Mouse (Mus musculus): ENCODE measurements around the gene Gm7145.
"Not testable (repeated sequence)": the region's sequence is repeated elsewhere in the genome, so short reads cannot be mapped to it uniquely, and the experiment has no call there.

Gm7145 gene

GRCm38 (mm10) chr1:117965639-117966038 is at the start of gene Gm7145:
Gene Gm7145 (plus strand): TSS chr1:117965939.
- no peak for DNase-seq (ENCODE audit: low read depth, low spot score)

- DNase-seq (ENCODE audit: low read depth, low spot score) = not testable (repeated sequence)
Measured at GRCm38 (mm10) chr1:117927715-117928114, 38.0 kb upstream of the Gm7145 start, which contains the start of gene Gm28168. Gene Gm28168 (plus strand): TSS chr1:117928015.

- not testable (repeated sequence) for DNase-seq (ENCODE audit: low read depth, low spot score)
Measured at GRCm38 (mm10) chr1:118003876-118004275, 38.1 kb downstream of the Gm7145 start.

- not testable (repeated sequence) for DNase-seq (ENCODE audit: low read depth, low spot score)
Measured at GRCm38 (mm10) chr1:118012736-118013135, 47.0 kb downstream of the Gm7145 start.
